ENCODE assay signal across 8 mouse cellular contexts in genomic region chr15:14628523-14628922, GRCm38 (mm10).
DNase-seq lines count a peak whose midpoint lies in the region; ATAC-seq and TF ChIP-seq lines count a peak whose summit lies in the region.

No protein-coding gene starts in this region.

- no peak overlapping the region for H3K27ac ChIP-seq in heart, postnatal 0 days (ENCODE audit: low read depth)
- no peak overlapping the region for H3K27ac ChIP-seq in layer of hippocampus, adult 2 months

- ATAC-seq in heart, postnatal 0 days (ENCODE audit: insufficient read depth, low read depth), result no peak

- no peak for DNase-seq in heart, postnatal 0 days (ENCODE audit: low spot score)
- DNase-seq in heart, adult 8-10 months (ENCODE audit: low spot score), result no peak
- DNase-seq in 416B (ENCODE audit: low read depth), result peak; percentile 66
- DNase-seq in adipocyte (ENCODE audit: low spot score), result peak; percentile 36
- DNase-seq in layer of hippocampus, adult 2 months (ENCODE audit: low spot score in 2 of 2), result peak; percentile 1 to 67
- no peak for DNase-seq in gastrocnemius, postnatal 10 days
- DNase-seq in gastrocnemius, postnatal 4 days (ENCODE audit: low spot score in 2 of 2), result no peak
- DNase-seq in urinary bladder, adult 18-20 months (ENCODE audit: low spot score in 2 of 2), result no peak

- whole genome bisulfite sequencing in heart, postnatal 0 days, result 34% methylated on average over 1 of the region's 1 CpGs

- H3K27me3 ChIP-seq in heart, postnatal 0 days (ENCODE audit: control insufficient read depth, insufficient read depth, low read length), result no peaks in the 10 kb centered on the region

- TF ChIP-seq EP300 in heart, postnatal 0 days (IDR thresholded peaks at IDR 0.05; ENCODE audit: low read depth), result no peak

- no peaks in the 10 kb centered on the region for H3K9me3 ChIP-seq in heart, postnatal 0 days (replicated peaks; ENCODE audit: control insufficient read depth, low read length)

- no peak overlapping the region for H3K4me3 ChIP-seq in heart, postnatal 0 days (ENCODE audit: low read depth, low read length)
- no peak overlapping the region for H3K4me3 ChIP-seq in layer of hippocampus, adult 2 months

- no peaks in the 10 kb centered on the region for H3K4me1 ChIP-seq in heart, postnatal 0 days (ENCODE audit: control insufficient read depth, insufficient read depth)

- no peak overlapping the region for H3K4me2 ChIP-seq in heart, postnatal 0 days (ENCODE audit: low read depth, low read length)

- no peaks in the 10 kb centered on the region for H3K36me3 ChIP-seq in heart, postnatal 0 days (replicated peaks; ENCODE audit: control insufficient read depth, insufficient read depth, low read length)

- peak; percentile 38; the same call in 1 of the 2 replicates for TF ChIP-seq CTCF in heart, postnatal 0 days (IDR thresholded peaks at IDR 0.05; ENCODE audit: low read depth)
- TF ChIP-seq CTCF in layer of hippocampus, adult 2 months (conservative IDR thresholded peaks at IDR 0.05), result peak; percentile 92

- H3K9ac ChIP-seq in heart, postnatal 0 days (replicated peaks; ENCODE audit: low read depth, low read length), result no peak overlapping the region

Comparison
In these comparisons a context has a peak if more than half of its experiments do, and no peak if none do; other contexts are left out.
1. DNase-seq: peak in 416B (single experiment), adipocyte (single experiment) and layer of hippocampus, adult 2 months (2 of 2); none in heart, postnatal 0 days (single experiment), heart, adult 8-10 months (single experiment), gastrocnemius, postnatal 10 days (single experiment), gastrocnemius, postnatal 4 days (0 of 2) and urinary bladder, adult 18-20 months (0 of 2).